Mouse (Mus musculus): ENCODE results near the gene Usp39.
A peak's percentile ranks its signal among the peaks of the same experiment; 100 is the strongest.

The Usp39 gene

GRCm38 (mm10) chr6:72352636-72353405 lies 7.8 kb upstream of the Usp39 start:
- DNase-seq (ENCODE audit: low read depth, low spot score): no peak

- DNase-seq (ENCODE audit: low read depth, low spot score): no peak
Observed at GRCm38 (mm10) chr6:72350214-72350613, 5.2 kb upstream of the Usp39 start.

GRCm38 (mm10) chr6:72348411-72348810 lies 3.4 kb upstream of the Usp39 start:
- DNase-seq (ENCODE audit: low read depth, low spot score): no peak

- DNase-seq (ENCODE audit: low read depth, low spot score): peak; percentile 85
Observed at GRCm38 (mm10) chr6:72347166-72347941, 2.4 kb upstream of the Usp39 start, which contains the start of gene 0610030E20Rik. Gene 0610030E20Rik, plus strand, starts transcription at chr6:72347317.

GRCm38 (mm10) chr6:72346261-72346660 lies 1.3 kb upstream of the Usp39 start:
- DNase-seq (ENCODE audit: low read depth, low spot score): peak; percentile 27

- DNase-seq (ENCODE audit: low read depth, low spot score): no peak
Observed at GRCm38 (mm10) chr6:72345633-72346032, 649 bp upstream of the Usp39 start.

GRCm38 (mm10) chr6:72344396-72345073 lies 449 bp downstream of the Usp39 start:
- DNase-seq (ENCODE audit: low read depth, low spot score): no peak

- DNase-seq (ENCODE audit: low read depth, low spot score): no peak
Observed at GRCm38 (mm10) chr6:72340481-72340880, 4.5 kb downstream of the Usp39 start.

GRCm38 (mm10) chr6:72333111-72333510 lies 11.9 kb downstream of the Usp39 start:
- no peak for DNase-seq (ENCODE audit: low read depth, low spot score)

GRCm38 (mm10) chr6:72330133-72330532 lies 14.9 kb downstream of the Usp39 start:
- DNase-seq (ENCODE audit: low read depth, low spot score): no peak

GRCm38 (mm10) chr6:72329019-72329418 lies 16.0 kb downstream of the Usp39 start:
- DNase-seq (ENCODE audit: low read depth, low spot score): no peak

GRCm38 (mm10) chr6:72326274-72326673 lies 18.7 kb downstream of the Usp39 start:
- DNase-seq (ENCODE audit: low read depth, low spot score): peak; percentile 62

- no peak for DNase-seq (ENCODE audit: low read depth, low spot score)
Observed at GRCm38 (mm10) chr6:72323786-72324508, 21.0 kb downstream of the Usp39 start.

- DNase-seq (ENCODE audit: low read depth, low spot score): no peak
Observed at GRCm38 (mm10) chr6:72322936-72323335, 22.0 kb downstream of the Usp39 start.

GRCm38 (mm10) chr6:72319019-72319418 lies 26.0 kb downstream of the Usp39 start:
- peak; percentile 39 for DNase-seq (ENCODE audit: low read depth, low spot score)

- DNase-seq (ENCODE audit: low read depth, low spot score): no peak
Observed at GRCm38 (mm10) chr6:72318440-72318839, 26.5 kb downstream of the Usp39 start.

- no peak for DNase-seq (ENCODE audit: low read depth, low spot score)
Observed at GRCm38 (mm10) chr6:72316044-72316443, 28.9 kb downstream of the Usp39 start.

GRCm38 (mm10) chr6:72315384-72315783 lies 29.6 kb downstream of the Usp39 start:
- DNase-seq (ENCODE audit: low read depth, low spot score): no peak

GRCm38 (mm10) chr6:72313124-72313867 lies 31.7 kb downstream of the Usp39 start:
- no peak for DNase-seq (ENCODE audit: low read depth, low spot score)

- DNase-seq (ENCODE audit: low read depth, low spot score): no peak
Observed at GRCm38 (mm10) chr6:72312198-72312597, 32.8 kb downstream of the Usp39 start.

GRCm38 (mm10) chr6:72303510-72303909 lies 41.5 kb downstream of the Usp39 start:
- DNase-seq (ENCODE audit: low read depth, low spot score): no peak

Data from CD4-positive, CD25-positive, alpha-beta regulatory T cell, adult 2 months (primary cell).